Mouse (Mus musculus): Measurements from ENCODE around the gene Tmem159. TPM values are rescaled to one million over a fixed set of nuclear protein-coding genes. Genes with fewer than 3 reads are reported as not detected.

The Tmem159 gene
- 10 to 100 TPM; 13.6 to 15.5 (median 15.2) TPM for total RNA-seq (2022)

GRCm38 (mm10) chr7:120102164-120102972 lies at the start of gene Tmem159:
Tmem159 (plus strand) TSS chr7:120102353.
- peak; percentile 44 to 72 for DNase-seq (ENCODE audit: low spot score in 2 of 2)

GRCm38 (mm10) chr7:120054016-120054415 lies 48.1 kb upstream of the Tmem159 start:
- no peak for DNase-seq (ENCODE audit: low spot score in 2 of 2)

- DNase-seq (ENCODE audit: low spot score in 2 of 2), result no peak
Observed at GRCm38 (mm10) chr7:120055479-120055878, 46.7 kb upstream of the Tmem159 start.

- DNase-seq (ENCODE audit: low spot score in 2 of 2), result no peak
Observed at GRCm38 (mm10) chr7:120064045-120064444, 38.1 kb upstream of the Tmem159 start.

GRCm38 (mm10) chr7:120068114-120068513 lies 34.0 kb upstream of the Tmem159 start:
- no peak for DNase-seq (ENCODE audit: low spot score in 2 of 2)

GRCm38 (mm10) chr7:120069164-120069563 lies 33.0 kb upstream of the Tmem159 start:
- DNase-seq (ENCODE audit: low spot score in 2 of 2), result no peak

GRCm38 (mm10) chr7:120080177-120080576 lies 22.0 kb upstream of the Tmem159 start:
- DNase-seq (ENCODE audit: low spot score in 2 of 2), result no peak

- no peak for DNase-seq (ENCODE audit: low spot score in 2 of 2)
Observed at GRCm38 (mm10) chr7:120093033-120093432, 9.1 kb upstream of the Tmem159 start.

- no peak for DNase-seq (ENCODE audit: low spot score in 2 of 2)
Observed at GRCm38 (mm10) chr7:120094216-120094615, 7.9 kb upstream of the Tmem159 start.

- DNase-seq (ENCODE audit: low spot score in 2 of 2), result no peak
Observed at GRCm38 (mm10) chr7:120095180-120095579, 7.0 kb upstream of the Tmem159 start, which contains the start of gene Dnah3. Dnah3 (minus strand) TSS chr7:120095280.

- peak; percentile 29 to 33 for DNase-seq (ENCODE audit: low spot score in 2 of 2)
Observed at GRCm38 (mm10) chr7:120097845-120098244, 4.3 kb upstream of the Tmem159 start.

- peak in 1 of 2 experiments; percentile 33 for DNase-seq (ENCODE audit: low spot score in 2 of 2)
Observed at GRCm38 (mm10) chr7:120098403-120098802, 3.8 kb upstream of the Tmem159 start.

GRCm38 (mm10) chr7:120103019-120103567 lies 940 bp downstream of the Tmem159 start:
- DNase-seq (ENCODE audit: low spot score in 2 of 2), result no peak

GRCm38 (mm10) chr7:120104975-120105374 lies 2.8 kb downstream of the Tmem159 start:
- DNase-seq (ENCODE audit: low spot score in 2 of 2), result no peak

- peak in 1 of 2 experiments; percentile 18 for DNase-seq (ENCODE audit: low spot score in 2 of 2)
Observed at GRCm38 (mm10) chr7:120106356-120106755, 4.2 kb downstream of the Tmem159 start.

- DNase-seq (ENCODE audit: low spot score in 2 of 2), result no peak
Observed at GRCm38 (mm10) chr7:120109676-120110075, 7.5 kb downstream of the Tmem159 start.

- DNase-seq (ENCODE audit: low spot score in 2 of 2), result no peak
Observed at GRCm38 (mm10) chr7:120116976-120117375, 14.8 kb downstream of the Tmem159 start.

GRCm38 (mm10) chr7:120117529-120117928 lies 15.4 kb downstream of the Tmem159 start:
- DNase-seq (ENCODE audit: low spot score in 2 of 2), result no peak

- DNase-seq (ENCODE audit: low spot score in 2 of 2), result no peak
Observed at GRCm38 (mm10) chr7:120123776-120124175, 21.6 kb downstream of the Tmem159 start.

- peak; percentile 51 to 59 for DNase-seq (ENCODE audit: low spot score in 2 of 2)
Observed at GRCm38 (mm10) chr7:120124844-120125243, 22.7 kb downstream of the Tmem159 start.

GRCm38 (mm10) chr7:120126976-120127685 lies 25.0 kb downstream of the Tmem159 start:
- DNase-seq (ENCODE audit: low spot score in 2 of 2), result no peak

GRCm38 (mm10) chr7:120127686-120128059 lies 25.5 kb downstream of the Tmem159 start:
- no peak for DNase-seq (ENCODE audit: low spot score in 2 of 2)

Data from left cerebral cortex, adult 8-10 months (tissue).